Mouse (Mus musculus): ENCODE data around the gene Tor1aip1.

Gene Tor1aip1

GRCm38 (mm10) chr1:156033921-156034320 is 2.4 kb downstream of the Tor1aip1 start:
- no peak for DNase-seq (ENCODE audit: low spot score in 2 of 2)

- DNase-seq (ENCODE audit: low spot score in 2 of 2): no peak
Measured at GRCm38 (mm10) chr1:156028340-156028975, 7.8 kb downstream of the Tor1aip1 start.

- DNase-seq (ENCODE audit: low spot score in 2 of 2): no peak
Measured at GRCm38 (mm10) chr1:156027849-156028248, 8.4 kb downstream of the Tor1aip1 start.

GRCm38 (mm10) chr1:156024831-156025503 is 11.3 kb downstream of the Tor1aip1 start:
- no peak for DNase-seq (ENCODE audit: low spot score in 2 of 2)

- DNase-seq (ENCODE audit: low spot score in 2 of 2): no peak
Measured at GRCm38 (mm10) chr1:156020402-156020801, 15.9 kb downstream of the Tor1aip1 start.

- no peak for DNase-seq (ENCODE audit: low spot score in 2 of 2)
Measured at GRCm38 (mm10) chr1:156019800-156020199, 16.5 kb downstream of the Tor1aip1 start.

GRCm38 (mm10) chr1:156009003-156009402 is 27.3 kb downstream of the Tor1aip1 start:
- no peak for DNase-seq (ENCODE audit: low spot score in 2 of 2)

GRCm38 (mm10) chr1:156005906-156006305 is 30.4 kb downstream of the Tor1aip1 start:
- DNase-seq (ENCODE audit: low spot score in 2 of 2): no peak

GRCm38 (mm10) chr1:156003201-156003935 is 32.9 kb downstream of the Tor1aip1 start:
- DNase-seq (ENCODE audit: low spot score in 2 of 2): no peak

GRCm38 (mm10) chr1:156002366-156002765 is 33.9 kb downstream of the Tor1aip1 start:
- no peak for DNase-seq (ENCODE audit: low spot score in 2 of 2)

- no peak for DNase-seq (ENCODE audit: low spot score in 2 of 2)
Measured at GRCm38 (mm10) chr1:155995612-155996011, 40.7 kb downstream of the Tor1aip1 start.

- DNase-seq (ENCODE audit: low spot score in 2 of 2): no peak
Measured at GRCm38 (mm10) chr1:155994524-155994923, 41.8 kb downstream of the Tor1aip1 start.

GRCm38 (mm10) chr1:155990391-155990790 is 45.9 kb downstream of the Tor1aip1 start:
- no peak for DNase-seq (ENCODE audit: low spot score in 2 of 2)

- no peak for DNase-seq (ENCODE audit: low spot score in 2 of 2)
Measured at GRCm38 (mm10) chr1:155989387-155989786, 46.9 kb downstream of the Tor1aip1 start.

GRCm38 (mm10) chr1:155987625-155988024 is 48.7 kb downstream of the Tor1aip1 start:
- DNase-seq (ENCODE audit: low spot score in 2 of 2): no peak

- DNase-seq (ENCODE audit: low spot score in 2 of 2): no peak
Measured at GRCm38 (mm10) chr1:155974931-155975330, 61.3 kb downstream of the Tor1aip1 start.

- peak; percentile 6 for DNase-seq (ENCODE audit: low spot score in 2 of 2)
Measured at GRCm38 (mm10) chr1:155973719-155974379, 62.4 kb downstream of the Tor1aip1 start.

GRCm38 (mm10) chr1:155973068-155973718 is 63.1 kb downstream of the Tor1aip1 start, which contains the start of gene Cep350:
Gene Cep350, minus strand, starts transcription at chr1:155973255.
- DNase-seq (ENCODE audit: low spot score in 2 of 2): peak; percentile 88 to 94

GRCm38 (mm10) chr1:155972146-155973067 is 63.9 kb downstream of the Tor1aip1 start:
- DNase-seq (ENCODE audit: low spot score in 2 of 2): no peak

Measured in frontal cortex, postnatal 25 days (tissue).